Mouse (Mus musculus) fat pad, adult 2 months (tissue): Measurements from ENCODE around the gene Crabp2.

ENCODE experiments used
- DNase-seq: peaks from one replicate; pipeline ENCODE4 v3.0.0-alpha.2; 2011; ENCODE audit warnings: low read depth, low spot score; ENCODE audit errors: extremely low read depth

The Crabp2 gene

GRCm38 (mm10) chr3:87924996-87925395 lies 23.5 kb upstream of the Crabp2 start:
- DNase-seq = no peak

GRCm38 (mm10) chr3:87927452-87927851 lies 21.0 kb upstream of the Crabp2 start:
- DNase-seq = no peak

GRCm38 (mm10) chr3:87929341-87930077 lies 19.0 kb upstream of the Crabp2 start:
- no peak for DNase-seq

GRCm38 (mm10) chr3:87930078-87930795 lies 18.2 kb upstream of the Crabp2 start, which contains the start of the genes Isg20l2 and Rrnad1:
Gene Isg20l2, plus strand, starts transcription at chr3:87930314.
Gene Rrnad1, minus strand, starts transcription at chr3:87930717.
- DNase-seq = peak; percentile 59

- no peak for DNase-seq
Observed at GRCm38 (mm10) chr3:87934026-87934425, 14.4 kb upstream of the Crabp2 start.

GRCm38 (mm10) chr3:87934501-87934900 lies 14.0 kb upstream of the Crabp2 start:
- DNase-seq = no peak

- DNase-seq = no peak
Observed at GRCm38 (mm10) chr3:87935201-87935600, 13.3 kb upstream of the Crabp2 start.

- DNase-seq = no peak
Observed at GRCm38 (mm10) chr3:87935776-87936175, 12.7 kb upstream of the Crabp2 start.

- DNase-seq = no peak
Observed at GRCm38 (mm10) chr3:87940611-87941010, 7.9 kb upstream of the Crabp2 start.

GRCm38 (mm10) chr3:87942471-87942870 lies 6.0 kb upstream of the Crabp2 start:
- no peak for DNase-seq

GRCm38 (mm10) chr3:87943586-87943985 lies 4.9 kb upstream of the Crabp2 start:
- no peak for DNase-seq

- DNase-seq = no peak
Observed at GRCm38 (mm10) chr3:87944838-87945600, 3.4 kb upstream of the Crabp2 start.

- no peak for DNase-seq
Observed at GRCm38 (mm10) chr3:87945781-87946540, 2.5 kb upstream of the Crabp2 start.

- DNase-seq = no peak
Observed at GRCm38 (mm10) chr3:87946541-87946860, 2.0 kb upstream of the Crabp2 start.

- no peak for DNase-seq
Observed at GRCm38 (mm10) chr3:87947056-87947810, 1.2 kb upstream of the Crabp2 start.

- no peak for DNase-seq
Observed at GRCm38 (mm10) chr3:87947811-87948199, 661 bp upstream of the Crabp2 start.

- DNase-seq = no peak
Observed at GRCm38 (mm10) chr3:87949266-87949954, 944 bp downstream of the Crabp2 start.

- no peak for DNase-seq
Observed at GRCm38 (mm10) chr3:87949955-87950515, 1.6 kb downstream of the Crabp2 start.

GRCm38 (mm10) chr3:87951946-87952345 lies 3.5 kb downstream of the Crabp2 start:
- DNase-seq = no peak
